Mouse (Mus musculus): ENCODE measurements around the gene Dlk1. TPM values are rescaled to one million over a fixed set of nuclear protein-coding genes. Genes with fewer than 3 reads are reported as not detected.
"Not testable (repeated sequence)": the region's sequence is repeated elsewhere in the genome, so short reads cannot be mapped to it uniquely, and the experiment has no call there.

Gene Dlk1
- polyA plus RNA-seq, 1 experiment = 96.3 TPM

DNA sequence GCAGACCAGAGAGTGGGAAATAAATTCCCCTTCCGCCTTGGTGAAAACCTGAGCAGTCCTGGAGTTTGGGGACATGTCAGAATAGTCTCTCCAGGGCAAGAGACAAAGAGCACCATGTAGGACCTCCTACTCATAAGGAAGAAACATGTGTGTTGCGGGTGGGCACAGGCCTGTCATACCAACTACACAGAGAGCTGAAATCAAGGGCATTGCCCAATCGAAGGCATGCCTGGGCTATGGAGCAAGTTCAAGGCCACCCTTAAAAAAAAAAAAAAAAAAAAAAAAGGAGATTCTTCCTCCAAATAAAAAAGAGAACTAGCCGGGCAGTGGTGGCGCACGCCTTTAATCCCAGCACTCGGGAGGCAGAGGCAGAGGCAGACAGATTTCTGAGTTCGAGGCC, 17.2 kb downstream of the Dlk1 start:
- peaks cover 53% of the 10 kb centered on the region for H3K27me3 ChIP-seq (replicated peaks)
- TF ChIP-seq GATA1 (IDR thresholded peaks at IDR 0.05; ENCODE audit: borderline replicate concordance, low read length) = no peak
- no peak for TF ChIP-seq FLI1 (IDR thresholded peaks at IDR 0.05; ENCODE audit: low read length)

DNA sequence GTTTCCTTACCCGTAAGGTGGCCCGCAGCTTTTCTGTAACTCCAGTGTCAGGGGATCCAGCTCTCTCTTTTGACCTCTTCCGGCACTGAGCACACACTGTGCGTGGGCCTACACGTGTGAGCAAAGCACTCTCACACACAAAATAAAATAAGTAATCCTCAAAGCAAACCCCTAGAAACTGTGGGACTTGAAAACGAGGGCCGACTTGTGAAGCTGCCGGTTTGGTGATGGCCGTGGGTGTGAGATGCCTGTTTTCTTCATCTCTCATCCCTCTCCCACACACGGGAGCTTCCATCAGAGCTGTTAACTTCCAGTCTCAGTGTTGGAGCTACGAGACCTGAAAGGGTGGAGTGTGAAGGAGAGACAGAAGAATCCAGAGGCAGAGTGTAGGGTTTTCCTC, 20.0 kb downstream of the Dlk1 start:
- TF ChIP-seq GATA1 (IDR thresholded peaks at IDR 0.05; ENCODE audit: borderline replicate concordance, low read length) = no peak
- TF ChIP-seq FLI1 (IDR thresholded peaks at IDR 0.05; ENCODE audit: low read length) = no peak
- peaks cover 58% of the 10 kb centered on the region for H3K27me3 ChIP-seq (replicated peaks)
- peaks cover 4% of the 10 kb centered on the region; the same call in 1 of the 2 replicates for H3K4me1 ChIP-seq
- no peaks in the 10 kb centered on the region for H3K9me3 ChIP-seq
- H3K4me3 ChIP-seq (replicated peaks) = no peak overlapping the region
- H3K36me3 ChIP-seq (replicated peaks; ENCODE audit: low read length) = no peaks in the 10 kb centered on the region

More for the DNA sequence above, 17.2 kb downstream of the Dlk1 start:
- Histone ChIP-seq H3K9me3 (no peaks in the 10 kb centered on the region), H3K4me1 (peaks cover 12% of the 10 kb centered on the region), H3K4me3 (replicated peaks) (no peak overlapping the region), H3K36me3 (replicated peaks; ENCODE audit: low read length) (no peaks in the 10 kb centered on the region)

DNA sequence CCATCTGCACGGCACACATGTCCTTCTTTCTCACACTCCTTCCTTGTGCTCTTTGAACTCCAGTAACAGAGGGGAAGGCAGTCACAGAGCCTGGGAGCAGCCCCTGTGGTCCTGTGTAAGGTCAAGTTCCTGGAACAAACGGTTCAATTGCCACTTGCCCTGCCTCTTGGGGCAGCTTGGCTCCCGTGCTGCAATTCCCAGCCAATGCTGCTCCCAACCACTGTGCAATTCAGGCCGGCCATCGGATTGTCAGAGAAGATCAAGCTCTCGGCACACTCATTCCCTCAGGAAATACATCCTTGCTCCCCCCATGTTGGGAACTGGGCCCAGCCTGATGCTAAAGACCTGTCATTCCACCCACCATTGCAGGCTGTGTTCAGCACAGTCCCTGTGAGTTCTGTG, 21.0 kb downstream of the Dlk1 start:
- TF ChIP-seq GATA1 (IDR thresholded peaks at IDR 0.05; ENCODE audit: borderline replicate concordance, low read length) (no peak), FLI1 (IDR thresholded peaks at IDR 0.05; ENCODE audit: low read length) (no peak)
- Histone ChIP-seq H3K9me3 (no peaks in the 10 kb centered on the region), H3K4me1 (peaks cover 4% of the 10 kb centered on the region; the same call in 1 of the 2 replicates), H3K36me3 (replicated peaks; ENCODE audit: low read length) (no peaks in the 10 kb centered on the region), H3K4me3 (replicated peaks) (no peak overlapping the region), H3K27me3 (replicated peaks) (peaks cover 55% of the 10 kb centered on the region)

DNA sequence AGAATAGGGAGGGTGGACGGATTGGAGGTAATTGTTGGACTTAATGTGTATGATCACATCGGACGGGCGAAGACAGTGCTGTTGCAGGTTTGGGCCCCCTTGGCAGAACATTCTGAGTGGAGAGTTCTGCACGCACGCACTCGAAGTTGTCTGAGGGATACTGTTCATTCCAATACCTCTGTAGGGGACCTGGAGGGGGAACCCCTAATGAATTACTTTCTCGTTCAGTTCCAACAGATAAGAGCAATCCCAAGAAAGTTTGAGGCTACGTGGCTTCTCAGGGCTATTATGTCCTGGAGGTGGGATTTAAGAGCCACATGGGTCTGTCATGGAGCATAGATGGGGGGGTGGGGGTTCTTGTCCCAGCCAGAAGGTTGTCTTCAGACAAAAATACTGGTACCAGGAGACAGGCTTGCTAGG, 21.6 kb downstream of the Dlk1 start:
- Histone ChIP-seq H3K27me3 (replicated peaks) (peaks cover 51% of the 10 kb centered on the region), H3K36me3 (replicated peaks; ENCODE audit: low read length) (no peaks in the 10 kb centered on the region), H3K4me3 (replicated peaks) (no peak overlapping the region), H3K9me3 (no peaks in the 10 kb centered on the region), H3K4me1 (peaks cover 4% of the 10 kb centered on the region; the same call in 1 of the 2 replicates)
- no peak for TF ChIP-seq FLI1 (IDR thresholded peaks at IDR 0.05; ENCODE audit: low read length)
- no peak for TF ChIP-seq GATA1 (IDR thresholded peaks at IDR 0.05; ENCODE audit: borderline replicate concordance, low read length)

DNA sequence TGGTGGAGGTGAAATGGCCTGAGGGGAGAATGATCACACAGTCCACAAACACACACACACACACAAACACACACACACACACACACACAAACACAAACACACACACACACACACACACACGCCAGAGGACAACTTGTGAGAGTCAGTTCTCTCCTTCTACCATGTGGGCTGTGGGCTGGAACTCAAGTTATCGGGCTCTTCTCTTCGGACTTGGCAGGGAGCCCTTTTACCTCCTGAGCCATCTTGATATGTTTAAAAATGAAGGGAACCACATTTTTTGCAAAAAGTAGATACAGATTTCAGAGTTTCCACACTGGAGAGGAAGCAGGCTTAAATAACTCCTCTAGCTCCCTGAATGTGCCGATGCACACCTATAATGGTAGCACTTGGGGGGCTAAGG, 22.9 kb downstream of the Dlk1 start:
- H3K9me3 ChIP-seq = no peaks in the 10 kb centered on the region

DNA sequence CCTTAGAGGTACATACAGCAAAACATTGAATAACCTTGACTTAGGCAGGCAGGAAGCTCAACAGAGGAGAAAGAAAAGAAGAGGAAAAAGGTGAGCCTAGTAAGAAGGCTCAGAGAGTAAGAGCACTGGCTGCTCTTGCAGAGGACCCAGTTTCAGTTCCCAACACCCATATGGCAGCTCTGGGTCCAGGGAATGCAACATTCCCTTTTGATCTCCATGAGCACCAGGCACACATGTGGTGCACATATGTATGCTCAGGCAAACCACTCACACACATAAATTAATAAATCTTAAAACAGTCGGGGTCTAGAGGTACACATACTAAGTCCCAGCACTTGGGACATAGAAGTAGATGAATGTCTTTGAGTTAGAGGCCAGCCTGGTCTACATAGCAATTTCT, 33.9 kb downstream of the Dlk1 start:
- not testable (repeated sequence) for H3K36me3 ChIP-seq (replicated peaks; ENCODE audit: low read length); H3K4me3 ChIP-seq (replicated peaks); H3K9me3 ChIP-seq

More for the DNA sequence above, 22.9 kb downstream of the Dlk1 start:
- H3K36me3 ChIP-seq (replicated peaks; ENCODE audit: low read length) = no peaks in the 10 kb centered on the region
- no peak overlapping the region for H3K4me3 ChIP-seq (replicated peaks)
- peaks cover 46% of the 10 kb centered on the region for H3K27me3 ChIP-seq (replicated peaks)
- no peak for TF ChIP-seq GATA1 (IDR thresholded peaks at IDR 0.05; ENCODE audit: borderline replicate concordance, low read length)
- no peak for TF ChIP-seq FLI1 (IDR thresholded peaks at IDR 0.05; ENCODE audit: low read length)
- peaks cover 4% of the 10 kb centered on the region; the same call in 1 of the 2 replicates for H3K4me1 ChIP-seq

DNA sequence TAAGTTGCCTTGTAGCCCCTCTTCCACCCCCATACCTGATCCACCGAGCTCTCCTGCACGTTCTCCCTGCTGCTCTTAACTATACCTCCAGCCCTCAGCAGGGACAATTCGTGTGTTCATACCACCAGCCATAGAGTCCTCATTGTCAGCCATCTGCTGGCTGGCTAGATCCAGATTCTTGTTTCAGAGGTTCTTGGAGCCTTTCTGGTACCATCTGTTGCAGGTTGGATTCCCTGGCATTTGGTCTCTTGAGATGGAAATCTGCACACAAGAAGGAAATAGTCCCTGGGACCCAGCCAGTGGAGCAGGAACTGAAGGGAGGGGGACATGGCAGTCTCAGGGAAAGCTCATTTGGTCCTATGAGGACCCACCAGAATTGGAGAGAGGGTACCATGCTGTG, 39.1 kb downstream of the Dlk1 start:
- TF ChIP-seq GATA1 (IDR thresholded peaks at IDR 0.05; ENCODE audit: borderline replicate concordance, low read length) = no peak
- no peak for TF ChIP-seq FLI1 (IDR thresholded peaks at IDR 0.05; ENCODE audit: low read length)
- peaks cover 55% of the 10 kb centered on the region for H3K27me3 ChIP-seq (replicated peaks)
- H3K36me3 ChIP-seq (replicated peaks; ENCODE audit: low read length) = no peaks in the 10 kb centered on the region
- H3K4me3 ChIP-seq (replicated peaks) = no peak overlapping the region
- H3K4me1 ChIP-seq = no peaks in the 10 kb centered on the region
- H3K9me3 ChIP-seq = no peaks in the 10 kb centered on the region

More for the DNA sequence above, 33.9 kb downstream of the Dlk1 start:
- peaks cover 38% of the 10 kb centered on the region for H3K27me3 ChIP-seq (replicated peaks)
- not testable (repeated sequence) for H3K4me1 ChIP-seq

DNA sequence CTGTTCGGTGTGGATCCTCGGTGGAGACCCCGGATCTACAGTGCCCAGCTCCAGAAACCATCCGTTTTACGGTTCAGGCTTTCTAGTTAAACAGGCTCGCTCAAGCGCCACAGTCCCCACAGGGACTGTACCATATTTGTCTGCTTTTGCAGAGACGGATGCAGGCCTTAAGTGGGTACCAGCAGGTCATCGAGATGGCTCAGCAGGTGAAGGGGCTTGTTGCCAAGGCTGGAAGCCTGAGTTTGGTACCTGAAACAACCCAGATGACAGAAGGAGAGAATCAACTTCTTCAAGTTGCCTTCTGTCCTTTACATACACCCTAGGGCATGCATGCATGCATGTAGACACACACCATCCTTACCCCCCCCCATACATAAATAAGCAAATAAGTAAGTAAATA, 40.8 kb downstream of the Dlk1 start:
- no peaks in the 10 kb centered on the region for H3K36me3 ChIP-seq (replicated peaks; ENCODE audit: low read length)
- H3K9me3 ChIP-seq = no peaks in the 10 kb centered on the region

DNA sequence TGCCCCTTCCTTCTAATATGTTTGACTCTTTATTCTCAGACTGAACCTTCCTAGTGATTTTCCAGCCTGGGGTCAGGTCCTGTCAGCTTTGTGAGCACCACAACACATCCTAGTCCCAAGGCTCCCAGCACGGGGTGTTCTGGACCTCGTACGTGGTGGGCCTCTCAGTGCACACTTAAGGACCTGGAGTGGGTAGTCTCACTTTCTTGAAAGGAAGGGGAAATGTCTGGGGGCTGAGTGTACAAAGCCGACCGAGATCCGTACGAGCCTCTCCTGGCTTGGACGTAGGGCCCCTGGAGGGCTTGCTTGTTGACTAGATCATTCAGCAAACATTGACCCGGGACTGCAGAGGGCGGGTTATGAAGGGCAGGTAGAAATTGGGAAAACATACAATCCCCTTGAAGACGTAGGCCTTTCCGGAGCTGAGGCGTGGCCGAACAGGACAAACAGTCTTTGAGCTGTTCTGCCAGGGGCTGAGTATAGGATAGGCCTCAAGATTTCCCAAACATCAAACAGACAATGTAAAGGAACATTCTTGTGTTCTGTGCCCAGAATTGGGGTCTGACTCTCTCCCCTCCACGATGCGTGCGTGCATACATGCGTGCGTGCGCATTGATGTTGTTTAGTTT, 42.5 kb downstream of the Dlk1 start:
- no peak overlapping the region for H3K4me3 ChIP-seq (replicated peaks)
- H3K27me3 ChIP-seq (replicated peaks) = peaks cover 55% of the 10 kb centered on the region
- no peaks in the 10 kb centered on the region for H3K36me3 ChIP-seq (replicated peaks; ENCODE audit: low read length)
- H3K9me3 ChIP-seq = no peaks in the 10 kb centered on the region
- TF ChIP-seq GATA1 (IDR thresholded peaks at IDR 0.05; ENCODE audit: borderline replicate concordance, low read length) = no peak
- TF ChIP-seq FLI1 (IDR thresholded peaks at IDR 0.05; ENCODE audit: low read length) = no peak
- 0 out of 2 replicates have a peak, but pooled peaks cover 2% of the 10 kb centered on the region for H3K4me1 ChIP-seq

More for the DNA sequence above, 40.8 kb downstream of the Dlk1 start:
- TF ChIP-seq FLI1 (IDR thresholded peaks at IDR 0.05; ENCODE audit: low read length) (no peak), GATA1 (IDR thresholded peaks at IDR 0.05; ENCODE audit: borderline replicate concordance, low read length) (no peak)
- Histone ChIP-seq H3K4me1 (no peaks in the 10 kb centered on the region), H3K4me3 (replicated peaks) (no peak overlapping the region), H3K27me3 (replicated peaks) (peaks cover 59% of the 10 kb centered on the region)

DNA sequence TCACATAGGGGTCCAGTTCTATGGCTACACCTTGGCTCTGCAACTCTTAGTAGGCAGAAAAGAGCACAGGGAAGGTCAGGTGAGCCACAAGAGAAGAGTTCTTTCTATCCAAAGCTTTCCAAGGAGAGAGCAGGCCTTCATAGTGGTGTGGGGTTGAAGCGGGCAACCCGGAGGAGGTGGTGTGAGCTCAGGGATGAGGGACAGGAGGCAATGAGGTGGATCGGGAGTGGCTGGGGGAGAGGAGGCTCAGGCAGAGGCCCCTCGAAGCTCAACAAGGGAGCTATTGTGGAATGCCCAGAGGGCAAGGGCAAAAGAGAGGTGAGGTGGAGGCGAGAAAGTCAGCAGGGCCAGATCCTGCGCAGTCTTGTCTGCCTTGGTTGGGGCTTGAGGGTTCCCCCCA, 43.8 kb downstream of the Dlk1 start:
- peaks cover 51% of the 10 kb centered on the region for H3K27me3 ChIP-seq (replicated peaks)
- H3K4me1 ChIP-seq = 0 out of 2 replicates have a peak, but pooled peaks cover 4% of the 10 kb centered on the region
- no peak overlapping the region for H3K4me3 ChIP-seq (replicated peaks)
- no peaks in the 10 kb centered on the region for H3K9me3 ChIP-seq
- TF ChIP-seq FLI1 (IDR thresholded peaks at IDR 0.05; ENCODE audit: low read length) = no peak
- H3K36me3 ChIP-seq (replicated peaks; ENCODE audit: low read length) = no peaks in the 10 kb centered on the region

DNA sequence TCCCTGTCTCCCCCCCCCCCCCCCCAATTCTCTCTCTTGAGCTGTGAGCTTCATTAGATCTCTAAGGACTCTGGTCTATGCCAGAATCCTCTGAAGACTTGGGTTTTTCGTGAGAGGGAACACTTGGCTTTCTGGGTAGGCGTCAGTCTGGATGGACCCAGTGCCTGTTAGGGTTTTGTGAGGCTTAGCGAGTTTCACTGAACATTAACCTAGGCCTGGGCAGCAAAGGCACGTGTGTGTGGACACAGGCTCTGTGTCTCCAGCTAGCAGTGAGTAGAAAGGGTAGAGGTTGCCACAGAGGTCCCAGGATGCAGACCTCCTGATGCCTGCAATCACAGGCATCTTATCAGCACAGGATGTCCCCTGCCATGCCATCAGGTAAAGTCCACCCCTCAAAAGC, 48.4 kb downstream of the Dlk1 start:
- H3K4me3 ChIP-seq (replicated peaks) = no peak overlapping the region
- TF ChIP-seq FLI1 (IDR thresholded peaks at IDR 0.05; ENCODE audit: low read length) (no peak), GATA1 (IDR thresholded peaks at IDR 0.05; ENCODE audit: borderline replicate concordance, low read length) (no peak)
- no peaks in the 10 kb centered on the region for H3K36me3 ChIP-seq (replicated peaks; ENCODE audit: low read length)
- no peaks in the 10 kb centered on the region for H3K9me3 ChIP-seq
- H3K27me3 ChIP-seq (replicated peaks) = peaks cover 29% of the 10 kb centered on the region
- peaks cover 36% of the 10 kb centered on the region for H3K4me1 ChIP-seq
